Mouse (Mus musculus) thymus, postnatal 14 days (tissue): ENCODE results near the gene Efcab2.

Experiments
- DNase-seq: peaks from one replicate; pipeline ENCODE4 v3.0.0; 2021

The Efcab2 gene

DNA sequence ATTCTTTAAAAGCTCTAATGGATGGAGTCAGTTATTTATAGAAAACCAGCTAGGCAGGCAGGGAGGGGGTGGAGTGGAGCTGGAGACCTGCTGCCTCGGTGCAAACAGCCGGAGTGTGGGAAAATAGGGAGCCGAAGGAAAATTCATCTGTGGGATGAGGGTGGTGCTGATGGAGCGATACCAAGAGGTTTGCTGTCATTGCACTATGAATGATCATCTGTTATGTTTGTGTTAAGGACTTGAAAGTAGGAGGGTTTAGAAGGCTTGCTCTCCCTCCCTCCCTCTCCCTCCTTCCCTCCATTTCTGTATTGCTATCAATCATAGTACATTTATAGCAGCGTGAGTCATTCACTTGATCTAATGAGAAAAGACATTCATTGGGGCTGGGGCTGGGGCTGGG is 80.9 kb downstream of the Efcab2 start:
- DNase-seq = no peak

DNA sequence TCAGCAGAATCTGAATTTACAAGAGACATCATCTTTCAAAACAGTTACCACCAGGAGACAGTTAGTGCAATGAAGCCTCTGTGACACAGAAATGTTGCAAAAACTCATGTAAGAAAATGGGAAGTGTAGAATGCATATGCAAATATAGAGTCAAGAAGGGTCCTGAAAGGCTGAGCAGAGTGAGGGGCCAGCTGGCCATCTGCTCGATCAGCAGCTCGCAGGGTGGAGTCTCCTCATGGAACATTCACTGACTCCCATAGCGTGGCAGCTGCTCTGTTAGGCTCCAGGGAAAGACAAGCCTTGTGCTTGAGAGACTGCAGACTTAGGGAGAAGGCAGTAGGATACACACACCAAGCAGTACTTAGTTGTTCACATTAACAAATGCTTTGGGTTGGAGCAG is 83.2 kb downstream of the Efcab2 start:
- no peak for DNase-seq

DNA sequence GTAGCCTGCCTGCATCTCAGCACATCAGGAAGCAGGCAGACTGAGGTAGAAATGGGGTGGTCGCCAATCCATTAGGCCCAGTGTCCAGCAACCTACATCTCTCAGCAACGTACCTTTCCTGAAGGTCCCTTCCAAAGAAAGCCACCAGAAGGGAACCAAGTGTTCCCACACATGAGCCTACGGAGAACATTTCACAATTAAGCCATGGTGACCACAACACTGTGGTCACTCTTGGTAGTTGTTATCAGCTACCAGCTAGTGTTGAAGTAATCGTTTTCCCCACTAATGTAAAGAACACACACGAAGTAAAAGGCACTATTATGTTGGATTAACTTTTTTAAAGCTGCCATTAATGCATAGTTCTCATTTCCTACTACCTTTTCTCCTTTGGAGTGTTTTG is 85.8 kb downstream of the Efcab2 start:
- no peak for DNase-seq

DNA sequence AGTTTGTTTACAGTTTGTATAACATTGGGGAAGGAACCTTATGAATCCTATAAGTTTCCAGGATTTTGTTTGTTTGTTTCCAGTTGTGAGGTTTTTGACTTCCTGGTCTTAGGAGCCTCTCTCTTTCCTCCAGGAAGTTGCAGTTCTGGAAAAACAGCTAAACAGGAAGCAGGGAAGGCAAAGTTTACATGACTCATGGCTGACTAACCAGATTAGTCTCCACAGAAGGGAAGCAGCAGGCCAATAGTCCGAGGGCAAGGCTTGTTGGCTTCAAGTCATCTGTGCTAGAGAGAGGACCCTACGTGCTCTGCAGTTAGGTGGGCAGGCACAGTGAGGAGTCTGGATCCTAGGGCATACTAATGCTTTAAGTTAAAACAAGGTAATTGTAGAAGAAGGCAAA is 86.6 kb downstream of the Efcab2 start:
- DNase-seq = no peak

DNA sequence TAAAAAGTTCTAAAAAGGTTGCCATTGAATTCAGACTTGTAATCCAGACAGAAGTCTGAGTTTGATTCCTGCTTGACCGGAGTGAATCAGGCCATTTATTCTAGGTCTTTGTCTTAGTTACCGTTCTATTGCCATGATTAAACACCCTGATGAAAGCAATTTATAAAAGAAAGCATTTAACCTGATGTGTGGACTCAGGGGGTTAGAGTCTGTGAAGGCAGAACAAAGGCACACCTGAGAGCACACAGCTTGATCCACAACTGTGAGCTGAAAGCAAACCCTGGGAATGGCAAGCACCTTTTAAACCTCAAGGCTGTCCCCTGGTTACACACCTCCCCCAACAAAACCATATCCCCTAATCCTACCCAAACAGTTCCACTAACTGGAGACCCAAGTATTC is 90.3 kb downstream of the Efcab2 start:
- DNase-seq = no peak

DNA sequence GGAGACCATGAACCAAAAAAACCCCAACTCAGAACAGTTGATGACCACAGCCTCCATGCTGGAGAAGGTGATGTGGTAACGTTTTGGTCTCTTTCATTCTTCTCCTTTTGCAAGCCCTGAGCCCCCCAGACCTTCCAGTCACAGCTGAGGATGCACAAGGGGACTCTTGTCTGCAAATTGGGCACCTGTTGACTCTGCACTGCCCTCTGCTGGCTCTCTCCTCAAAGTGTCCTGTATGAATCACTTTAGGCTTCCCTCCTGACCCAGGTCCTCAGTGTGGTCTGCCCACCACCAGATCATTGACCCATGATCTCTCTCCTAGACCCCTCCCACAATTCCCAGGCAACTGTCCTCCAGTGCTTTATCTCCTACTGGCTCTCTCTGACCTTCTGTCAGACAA is 91.0 kb downstream of the Efcab2 start:
- peak; percentile 57 for DNase-seq

DNA sequence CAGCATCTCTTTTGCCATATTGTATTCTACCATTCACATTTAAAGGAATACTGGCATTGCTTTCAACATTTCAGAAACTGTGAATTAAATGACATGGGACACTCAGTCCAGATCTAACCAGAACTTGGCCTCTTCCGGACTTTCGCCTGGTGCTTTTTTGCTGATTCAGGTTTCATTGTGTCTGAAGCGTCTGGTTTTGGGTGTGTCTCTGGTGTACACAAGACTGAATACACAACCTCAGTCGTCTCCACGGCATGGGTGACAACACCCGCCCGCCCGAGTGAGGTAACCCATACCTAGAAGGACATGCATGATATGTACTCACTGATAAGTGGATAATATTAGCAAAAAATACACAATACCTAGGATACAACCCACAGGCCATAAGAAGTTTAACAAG is 101.1 kb downstream of the Efcab2 start:
- no peak for DNase-seq

DNA sequence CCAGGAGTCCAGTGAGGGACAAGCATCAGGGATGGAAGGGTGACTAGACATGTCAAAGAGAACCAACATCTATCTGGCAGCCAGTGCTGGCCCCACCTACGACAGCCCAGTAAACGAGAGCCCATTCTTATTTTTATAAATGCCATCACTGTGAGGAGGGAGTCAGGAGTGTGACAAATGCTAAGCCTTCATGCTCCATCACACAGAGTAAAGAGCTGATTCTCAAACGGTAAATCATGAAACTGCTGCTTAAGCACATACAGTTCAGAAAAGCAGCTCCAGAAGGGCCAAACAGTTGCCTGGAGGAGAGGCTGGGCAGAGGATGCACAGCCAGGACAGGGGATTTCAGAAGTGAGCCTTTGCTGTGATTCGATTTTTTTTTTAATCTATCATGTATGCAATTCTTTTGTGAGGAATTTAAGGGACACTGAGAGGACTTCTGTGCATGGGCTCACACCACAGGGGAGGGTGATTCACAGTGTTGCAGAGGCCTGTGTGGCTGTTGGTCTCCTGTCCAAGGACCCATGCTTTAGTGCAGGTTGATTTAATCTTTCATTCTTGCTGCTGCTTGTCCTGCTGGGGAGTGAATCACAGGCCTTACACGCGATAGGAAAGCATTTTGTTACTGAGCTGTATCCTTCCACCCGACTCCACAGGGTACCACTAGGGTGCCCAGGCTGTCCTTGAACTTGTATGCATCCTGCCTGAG is 106.6 kb downstream of the Efcab2 start:
- DNase-seq = no peak

DNA sequence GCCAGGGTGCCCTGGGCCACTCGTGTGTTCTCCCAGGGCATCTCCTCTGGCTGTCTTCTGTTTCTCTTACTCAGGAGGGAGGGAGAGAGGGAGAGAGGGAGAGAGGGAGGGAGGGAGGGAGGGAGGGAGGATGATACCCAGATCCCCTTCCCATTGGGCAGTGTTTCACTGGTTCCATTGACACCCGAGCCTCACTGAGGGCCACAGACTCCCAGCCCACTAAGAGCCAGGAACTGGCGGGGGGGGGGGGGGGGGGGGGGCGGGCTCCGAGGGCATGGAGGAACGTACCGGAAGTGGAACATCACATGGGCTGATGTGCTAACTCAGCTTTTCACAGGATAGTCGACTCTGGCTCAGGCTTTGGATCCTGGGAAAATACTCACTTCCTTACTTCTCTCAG is 108.1 kb downstream of the Efcab2 start:
- DNase-seq = no peak

DNA sequence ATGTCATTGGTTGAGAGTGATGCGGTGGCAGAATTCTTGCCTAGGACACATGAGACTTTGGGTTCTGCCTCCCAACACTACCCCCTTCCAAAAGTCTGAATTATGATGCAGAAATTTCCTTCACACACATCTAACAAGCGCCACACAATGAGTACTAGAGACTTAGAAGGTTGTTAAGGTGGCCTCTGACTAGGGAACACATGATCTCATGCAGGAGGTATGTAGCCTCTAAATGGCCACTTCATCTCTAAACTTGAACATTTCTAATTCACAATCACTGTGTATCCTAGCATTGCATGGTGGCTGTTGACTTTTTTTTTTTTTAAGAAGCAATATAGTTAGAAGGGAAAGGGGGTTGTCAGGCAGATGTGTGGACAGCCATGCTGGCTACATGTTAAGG is 110.0 kb downstream of the Efcab2 start:
- DNase-seq = no peak

DNA sequence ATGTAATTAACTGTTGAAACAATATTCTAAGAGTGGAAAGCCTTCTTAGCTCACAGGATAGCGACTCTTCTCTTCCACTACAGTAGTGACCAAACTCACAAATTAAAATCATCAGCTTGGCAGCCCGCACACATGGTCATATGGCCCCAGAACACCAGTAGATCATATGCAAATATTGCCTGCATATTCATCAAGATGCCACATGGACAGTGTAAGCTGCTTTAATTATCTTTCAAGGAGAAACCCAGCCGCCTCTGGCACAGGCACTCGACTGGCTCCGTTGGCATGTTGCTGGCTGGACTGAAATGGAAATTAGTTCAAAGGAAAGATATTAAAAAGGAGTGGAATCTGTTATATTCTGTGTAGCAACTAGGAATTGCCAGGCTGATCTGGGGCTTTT is 116.5 kb downstream of the Efcab2 start:
- DNase-seq = no peak

DNA sequence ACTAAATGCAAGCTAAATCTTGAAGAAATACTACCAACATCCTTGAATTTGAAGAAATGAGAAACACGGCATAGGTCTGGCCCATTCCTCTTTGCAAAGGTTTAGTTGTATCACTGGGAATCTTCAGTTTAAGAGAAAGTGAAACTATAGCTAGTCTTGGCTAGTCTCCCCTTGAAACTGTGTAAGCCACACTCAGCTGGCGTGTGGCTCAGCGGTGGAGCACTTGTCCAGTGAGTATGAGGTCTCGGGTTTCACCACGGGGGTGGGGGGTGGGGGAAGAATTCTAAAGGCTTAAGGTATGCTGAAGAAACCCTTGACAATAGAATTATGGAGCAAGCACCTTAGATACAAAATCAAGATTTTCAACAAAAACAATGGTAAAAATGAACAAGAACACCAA is 117.3 kb downstream of the Efcab2 start:
- no peak for DNase-seq

DNA sequence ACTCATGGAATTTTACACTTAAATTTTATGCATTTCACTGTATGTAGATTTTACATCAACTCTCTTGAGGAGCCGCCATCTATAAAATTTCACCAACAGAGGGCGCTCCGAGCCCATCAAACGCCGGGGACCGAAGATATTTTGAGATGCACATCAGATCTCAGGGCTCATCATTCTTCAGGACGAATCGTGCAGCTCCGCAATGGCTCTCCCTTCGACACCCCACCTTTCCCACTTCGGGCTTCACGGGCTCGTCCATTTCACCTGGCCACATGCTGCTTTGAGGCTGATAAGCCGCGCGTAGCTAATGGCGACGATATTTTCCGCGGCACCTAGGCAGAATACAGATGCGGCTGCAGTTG is 121.3 kb downstream of the Efcab2 start:
- peak; percentile 71 for DNase-seq

DNA sequence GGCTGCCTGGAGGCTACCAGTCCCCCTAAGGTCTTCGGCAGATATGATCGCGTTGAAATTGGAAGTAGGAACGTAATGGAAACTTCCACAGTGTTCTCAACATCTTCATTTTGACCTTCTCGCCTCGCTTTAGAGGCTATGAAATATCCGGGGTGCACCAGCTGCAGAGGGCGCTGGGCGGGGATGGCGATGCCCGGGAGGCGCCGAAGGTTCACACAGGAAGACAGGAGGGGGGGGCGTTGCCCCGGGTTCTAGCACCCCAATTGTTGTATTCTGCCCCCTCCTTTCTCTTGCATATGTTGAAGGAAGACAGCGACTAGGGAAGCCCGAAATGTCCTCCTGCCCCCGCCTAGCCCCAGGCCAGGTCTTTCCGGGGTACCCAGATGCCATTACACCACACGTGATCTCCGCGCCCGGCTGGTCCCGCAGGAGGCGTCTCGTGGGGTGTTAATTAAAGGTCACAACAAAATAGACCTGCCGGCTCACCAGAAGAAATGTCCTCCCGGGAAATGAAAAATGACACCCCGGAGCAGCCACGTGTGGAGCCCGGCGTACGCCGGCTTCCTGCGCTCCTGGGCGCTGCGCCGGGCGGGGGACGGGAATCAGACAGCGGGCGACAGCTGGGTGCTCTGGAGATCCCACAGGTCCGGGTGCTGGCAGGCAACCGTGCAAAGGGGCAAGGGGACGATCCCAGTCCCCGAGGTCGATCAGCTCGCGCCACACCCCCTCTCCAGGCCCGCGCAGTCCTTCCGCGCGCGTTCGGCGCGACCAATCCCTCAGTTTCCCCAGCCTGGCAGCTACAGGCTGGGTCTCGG is 121.9 kb downstream of the Efcab2 start:
- DNase-seq = peak; percentile 62

DNA sequence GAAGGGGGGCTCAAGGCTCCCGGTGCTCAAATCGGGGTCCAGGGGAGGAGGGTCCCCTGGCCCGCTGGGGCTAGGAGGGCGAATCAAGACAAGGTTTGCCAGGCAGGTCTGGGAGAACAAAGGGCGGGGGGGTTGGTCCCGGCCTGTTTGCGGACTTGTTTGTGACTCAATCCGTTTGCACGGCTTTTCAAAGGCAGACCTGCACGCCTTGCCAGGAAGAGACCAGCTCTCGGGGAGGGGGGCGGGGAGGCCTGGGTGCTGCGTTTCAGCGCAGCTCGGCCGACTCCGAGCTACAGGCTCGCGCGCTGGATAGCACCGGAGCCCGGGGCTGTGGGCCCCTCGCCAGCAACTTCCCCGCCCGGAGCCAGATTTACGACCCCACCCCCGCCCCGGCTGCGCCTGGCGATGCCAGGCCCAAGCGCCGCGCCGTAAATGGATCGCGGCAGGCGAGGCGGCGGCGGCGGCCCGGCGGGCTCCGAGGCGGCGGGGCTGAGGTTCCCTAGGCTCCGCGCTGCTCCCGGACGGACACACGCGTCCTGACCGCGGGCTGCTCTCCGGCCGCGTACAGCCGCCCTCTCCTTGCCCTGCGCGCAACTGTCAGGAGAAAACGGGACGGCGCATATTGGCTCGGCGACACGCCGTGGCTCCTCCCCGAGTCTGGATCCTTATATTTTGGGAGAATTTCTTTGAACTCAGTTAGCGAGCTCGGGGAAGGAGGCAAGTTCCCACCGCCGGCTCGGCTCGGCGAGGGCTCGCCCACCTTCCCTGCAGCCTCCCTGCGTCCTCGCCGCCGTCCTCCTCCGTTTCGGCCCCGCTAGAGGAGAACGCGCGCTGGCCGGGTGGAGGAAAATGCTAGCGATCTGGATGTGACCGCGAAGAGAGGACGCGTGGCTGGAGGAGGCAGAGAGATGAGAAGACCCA is 122.8 kb downstream of the Efcab2 start, which contains the start of gene Kif26b:
Gene Kif26b (plus strand): TSS at position 695 of the 921 bp plus-strand sequence.
- DNase-seq = peak; percentile 16

DNA sequence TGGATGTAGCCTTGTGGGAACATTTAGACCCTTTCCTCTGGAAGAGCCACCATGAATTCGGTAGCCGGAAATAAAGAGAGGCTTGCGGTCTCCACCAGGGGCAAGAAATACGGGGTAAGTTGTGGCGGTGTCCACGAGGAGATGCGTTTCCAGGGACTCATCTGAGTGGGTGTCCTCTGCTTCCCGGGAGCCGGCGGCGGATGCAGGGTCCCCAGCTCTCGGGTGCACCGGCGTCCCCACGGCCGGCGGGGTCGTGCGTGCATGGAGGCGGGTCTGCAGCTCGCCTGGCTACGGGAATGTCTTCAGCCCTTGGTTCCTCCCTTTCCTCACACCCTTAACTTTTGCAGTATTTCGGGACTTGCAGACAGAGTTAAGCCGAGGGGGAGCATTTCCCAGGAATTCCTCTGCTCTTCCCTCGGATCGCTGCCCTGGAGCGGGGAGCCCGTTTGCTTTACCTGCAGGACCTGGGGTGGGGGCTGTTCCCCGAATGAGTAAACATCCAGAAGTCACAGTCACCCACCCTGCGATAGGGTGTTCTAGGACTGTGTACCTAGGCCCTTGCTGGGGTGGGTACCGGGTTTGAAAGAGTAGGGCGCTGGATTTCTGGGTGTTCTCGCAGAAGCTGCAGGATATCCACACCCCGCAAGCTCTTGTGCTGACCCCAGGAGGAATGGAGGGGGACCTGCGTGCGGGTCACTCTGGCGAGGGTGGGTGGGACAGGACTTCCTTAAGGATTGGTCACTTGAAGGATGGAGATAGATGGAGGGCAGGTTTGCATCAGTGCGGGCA is 123.8 kb downstream of the Efcab2 start:
- peak; percentile 16 for DNase-seq

DNA sequence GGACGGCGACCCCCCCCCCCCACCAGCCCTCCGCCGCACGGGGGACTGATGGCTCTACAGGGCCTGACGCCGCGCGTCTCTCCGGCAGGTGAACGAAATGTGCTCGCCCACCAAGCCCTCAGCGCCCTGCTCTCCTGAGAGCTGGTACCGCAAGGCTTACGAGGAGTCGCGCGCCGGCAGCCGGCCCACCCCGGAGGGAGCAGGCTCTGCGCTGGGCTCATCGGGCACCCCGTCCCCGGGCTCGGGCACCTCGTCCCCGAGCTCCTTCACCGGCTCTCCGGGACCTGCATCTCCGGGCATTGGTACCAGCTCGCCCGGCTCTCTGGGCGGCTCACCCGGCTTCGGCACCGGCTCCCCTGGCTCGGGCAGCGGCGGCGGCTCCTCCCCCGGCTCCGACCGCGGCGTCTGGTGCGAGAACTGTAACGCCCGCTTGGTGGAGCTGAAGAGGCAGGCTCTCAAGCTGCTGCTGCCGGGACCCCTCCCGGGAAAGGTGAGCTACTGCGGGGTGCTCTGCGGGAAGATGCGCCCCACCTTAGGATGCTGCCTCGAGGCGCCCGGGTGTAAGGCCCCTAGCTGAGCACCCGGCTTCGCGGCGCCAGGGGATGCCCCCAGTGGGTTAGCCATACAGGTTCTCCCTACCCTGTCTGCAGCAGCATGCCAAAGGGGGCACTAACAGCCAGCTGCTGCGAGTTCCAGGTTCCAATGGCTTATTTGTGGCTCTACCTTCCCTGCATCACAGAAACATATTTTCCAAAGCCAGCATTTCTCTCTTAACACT is 124.6 kb downstream of the Efcab2 start:
- peak; percentile 80 for DNase-seq
